Mouse (Mus musculus) small intestine, adult 2 months (tissue): ENCODE measurements around the gene Grn.

Experiments used
- CTCF ChIP-seq: fragments of 200-500 bp; IDR thresholded peaks from 2 replicates; pipeline ENCODE4 v1.5.1; 2012; ENCODE audit warnings: low read depth, mild to moderate bottlenecking, control low read depth, inconsistent platforms, low read length, moderate library complexity, mixed read lengths; ENCODE audit not compliant: insufficient replicate concordance, insufficient read length; ENCODE audit errors: extremely low read depth
- POLR2A ChIP-seq: fragments of 200-500 bp; IDR thresholded peaks from 2 replicates; pipeline ENCODE4 v1.6.1; 2012; ENCODE audit warnings: low read depth, mild to moderate bottlenecking, control low read depth, inconsistent platforms, low read length, moderate library complexity

GRCm38 (mm10) chr11:102445264-102445890 is 15.3 kb downstream of the Grn start:
- TF ChIP-seq POLR2A (no peak), CTCF (no peak)
